13 mouse cellular contexts compared by ENCODE assay signal in the genomic region with DNA sequence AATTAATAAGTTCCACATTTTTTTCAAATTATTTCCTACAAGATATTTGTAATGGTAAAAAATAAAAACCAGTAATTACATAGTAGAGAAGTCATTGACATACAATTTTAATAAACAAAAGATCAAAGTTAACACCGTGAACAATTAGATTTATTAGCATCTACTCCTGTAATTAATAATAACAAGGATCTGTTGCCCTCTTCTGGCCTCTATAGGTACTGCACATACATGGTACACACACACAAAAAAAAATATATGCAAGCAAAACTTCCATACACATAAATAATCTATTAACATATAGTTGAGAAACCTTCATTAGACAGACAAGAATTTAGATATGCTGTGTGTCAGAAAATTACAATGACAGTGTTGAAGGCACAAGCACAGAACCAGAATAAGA. TPM values are rescaled to one million over a fixed set of nuclear protein-coding genes. Genes with fewer than 3 reads are reported as not detected.
DNase-seq lines count a peak whose midpoint lies in the region; ATAC-seq and TF ChIP-seq lines count a peak whose summit lies in the region.
"Had no signal": no experiment of that assay in that cellular context is flagged by ENCODE, and none has a peak within 500 bp of the region (broad histone marks: within the 10 kb centered on the region; RNA-seq: fewer than 3 reads in every experiment).

No protein-coding gene starts in this region.

- no peak for TF ChIP-seq EP300 in CH12.LX (IDR thresholded peaks at IDR 0.05; ENCODE audit: low read length)

- peaks cover 21% of the 10 kb centered on the region for H3K36me3 ChIP-seq in forebrain, embryonic 14.5 days (ENCODE audit: control insufficient read depth, insufficient read depth, low read length)
- peaks cover 43% of the 10 kb centered on the region for H3K36me3 ChIP-seq in forebrain, embryonic 15.5 days
- peaks cover 11% of the 10 kb centered on the region for H3K36me3 ChIP-seq in liver, adult 2 months (ENCODE audit: control insufficient read depth, insufficient read depth, low read length)
- H3K36me3 ChIP-seq in liver, embryonic 12.5 days = no peaks in the 10 kb centered on the region
- peaks cover 0 to 3% of the 10 kb centered on the region in 2 experiments for H3K36me3 ChIP-seq in CH12.LX (replicated peaks in 1 of 2; ENCODE audit: control insufficient read depth in 1 of 2, insufficient read depth in 1 of 2, low read length in 1 of 2)
- H3K36me3 ChIP-seq: intestine, embryonic 15.5 days; limb, embryonic 12.5 days had no signal

- H3K27me3 ChIP-seq in forebrain, embryonic 14.5 days (replicated peaks; ENCODE audit: control insufficient read depth, insufficient read depth, low read length) = no peaks in the 10 kb centered on the region
- H3K27me3 ChIP-seq in forebrain, embryonic 15.5 days = no peaks in the 10 kb centered on the region
- no peaks in the 10 kb centered on the region for H3K27me3 ChIP-seq in liver, adult 2 months (ENCODE audit: control insufficient read depth, insufficient read depth, low read length)
- H3K27me3 ChIP-seq in liver, embryonic 12.5 days (replicated peaks) = no peaks in the 10 kb centered on the region
- no peaks in the 10 kb centered on the region for H3K27me3 ChIP-seq in CH12.LX (replicated peaks)
- H3K27me3 ChIP-seq: intestine, embryonic 15.5 days; limb, embryonic 12.5 days had no signal

- H3K9ac ChIP-seq in forebrain, embryonic 14.5 days (ENCODE audit: low read length) = no peak overlapping the region
- H3K9ac ChIP-seq in forebrain, embryonic 15.5 days (replicated peaks) = no peak overlapping the region
- no peak overlapping the region for H3K9ac ChIP-seq in liver, adult 2 months (ENCODE audit: low read depth, low read length)
- no peak overlapping the region for H3K9ac ChIP-seq in liver, embryonic 12.5 days
- H3K9ac ChIP-seq in CH12.LX (ENCODE audit: insufficient read depth, low read depth) = no peak overlapping the region
- H3K9ac ChIP-seq: intestine, embryonic 15.5 days; limb, embryonic 12.5 days had no signal

- H3K4me3 ChIP-seq in forebrain, embryonic 14.5 days (ENCODE audit: low read depth, low read length) = no peak overlapping the region
- no peak overlapping the region for H3K4me3 ChIP-seq in forebrain, embryonic 15.5 days
- H3K4me3 ChIP-seq in liver, adult 2 months (ENCODE audit: insufficient read depth, low read depth, low read length) = no peak overlapping the region
- no peak overlapping the region for H3K4me3 ChIP-seq in liver, embryonic 12.5 days
- no peak overlapping the region for H3K4me3 ChIP-seq in CH12.LX (replicated peaks in 1 of 3; ENCODE audit: low read depth in 2 of 3, low read length in 2 of 3, poor library complexity in 1 of 3)
- H3K4me3 ChIP-seq: erythroblast, embryonic 14.5 days; intestine, embryonic 15.5 days; limb, embryonic 12.5 days had no signal

- in situ Hi-C loops in CH12.LX (cut with MboI; ENCODE audit: low pct_ligation_motif_present, low pct_unique_long_range_greater_than_20kb, low sequenced_read_pairs) = no loop called here

- no peaks in the 10 kb centered on the region for H3K79me2 ChIP-seq in liver, adult 2 months (ENCODE audit: control insufficient read depth, insufficient read depth, low read length)
- H3K79me2 ChIP-seq in CH12.LX (replicated peaks; ENCODE audit: control insufficient read depth, extremely low read depth, insufficient read depth, poor library complexity, severe bottlenecking) = no peaks in the 10 kb centered on the region

- no peak for ATAC-seq in forebrain, embryonic 14.5 days
- no peak for ATAC-seq in forebrain, embryonic 15.5 days (replicated peaks)
- ATAC-seq in liver, embryonic 12.5 days = no peak
- ATAC-seq: intestine, embryonic 15.5 days; midbrain, embryonic 16.5 days had no signal

- no peaks in the 10 kb centered on the region for H3K9me3 ChIP-seq in forebrain, embryonic 14.5 days (replicated peaks; ENCODE audit: control insufficient read depth, low read length)
- H3K9me3 ChIP-seq in forebrain, embryonic 15.5 days = no peaks in the 10 kb centered on the region
- H3K9me3 ChIP-seq in liver, embryonic 12.5 days (replicated peaks) = no peaks in the 10 kb centered on the region
- H3K9me3 ChIP-seq in CH12.LX (replicated peaks; ENCODE audit: low read length) = peaks cover 2% of the 10 kb centered on the region
- H3K9me3 ChIP-seq: intestine, embryonic 15.5 days had no signal

- no peak for TF ChIP-seq POLR2A in liver, adult 2 months (IDR thresholded peaks at IDR 0.05; ENCODE audit: extremely low read depth, insufficient read depth, low read length)
- no peak for TF ChIP-seq POLR2A in CH12.LX (IDR thresholded peaks at IDR 0.05; ENCODE audit: low read depth, low read length)

- H3K4me2 ChIP-seq in forebrain, embryonic 14.5 days (ENCODE audit: low read length) = no peak overlapping the region
- no peak overlapping the region for H3K4me2 ChIP-seq in forebrain, embryonic 15.5 days (replicated peaks)
- H3K4me2 ChIP-seq in liver, embryonic 12.5 days = no peak overlapping the region
- H3K4me2 ChIP-seq in CH12.LX (ENCODE audit: insufficient read depth, low read depth, poor library complexity, severe bottlenecking) = no peak overlapping the region
- H3K4me2 ChIP-seq: intestine, embryonic 15.5 days; limb, embryonic 12.5 days had no signal

- dilution Hi-C loops in CH12.LX (cut with MboI; ENCODE audit: extremely low pct_ligation_motif_present, extremely low pct_unique_long_range_greater_than_20kb, low sequenced_read_pairs) = no loop called here

- H3K4me1 ChIP-seq in forebrain, embryonic 14.5 days (ENCODE audit: control insufficient read depth, insufficient read depth, low read length) = no peaks in the 10 kb centered on the region
- no peaks in the 10 kb centered on the region for H3K4me1 ChIP-seq in forebrain, embryonic 15.5 days
- H3K4me1 ChIP-seq in liver, adult 2 months (ENCODE audit: control insufficient read depth, insufficient read depth, low read length) = no peaks in the 10 kb centered on the region
- H3K4me1 ChIP-seq in liver, embryonic 12.5 days = no peaks in the 10 kb centered on the region
- H3K4me1 ChIP-seq in CH12.LX (ENCODE audit: control insufficient read depth in 1 of 2, insufficient read depth in 2 of 2) = no peaks in the 10 kb centered on the region
- H3K4me1 ChIP-seq: intestine, embryonic 15.5 days; limb, embryonic 12.5 days had no signal

- WGBS in forebrain, embryonic 14.5 days = 96% methylated on average over 1 of the region's 1 CpGs
- 90% methylated on average over 1 of the region's 1 CpGs for WGBS in forebrain, embryonic 15.5 days
- 95% methylated on average over 1 of the region's 1 CpGs for WGBS in liver, adult 2 months
- WGBS in liver, embryonic 12.5 days (ENCODE audit: insufficient replicate concordance) = 64% methylated on average over 1 of the region's 1 CpGs

- peak; percentile 13 for DNase-seq in forebrain, embryonic 14.5 days (ENCODE audit: low spot score)
- peak; percentile 9 for DNase-seq in liver, adult 2 months (ENCODE audit: extremely low read depth, low read depth, low spot score)
- peak; percentile 21 for DNase-seq in CH12.LX (ENCODE audit: extremely low read depth)
- peak; percentile 68 for DNase-seq in induced T-regulatory cell, adult 2 months (ENCODE audit: low read depth)
- DNase-seq in heart, adult 11 months = no peak
- DNase-seq in natural killer cell, adult 2 months (ENCODE audit: low spot score in 2 of 2) = no peak
- DNase-seq: cerebellum, adult 11 months had no signal

- peak; percentile 20 for TF ChIP-seq RAD21 in CH12.LX (IDR thresholded peaks at IDR 0.05; ENCODE audit: low read depth, low read length)

- TF ChIP-seq CTCF in liver, adult 2 months (IDR thresholded peaks at IDR 0.05; ENCODE audit: low read depth, low read length) = no peak
- TF ChIP-seq CTCF in CH12.LX (conservative IDR thresholded peaks at IDR 0.05 in 1 of 2, IDR thresholded peaks at IDR 0.05 in 1 of 2; ENCODE audit: low read depth in 2 of 2, low read length in 2 of 2) = peak in 1 of 2 experiments; percentile 39; a peak in 2 of 4 replicates

- H3K27ac ChIP-seq in forebrain, embryonic 14.5 days (ENCODE audit: low read depth, low read length) = no peak overlapping the region
- no peak overlapping the region for H3K27ac ChIP-seq in forebrain, embryonic 15.5 days (replicated peaks)
- no peak overlapping the region for H3K27ac ChIP-seq in liver, adult 2 months (replicated peaks; ENCODE audit: insufficient read depth, low read depth, low read length)
- no peak overlapping the region for H3K27ac ChIP-seq in liver, embryonic 12.5 days
- H3K27ac ChIP-seq in CH12.LX (ENCODE audit: insufficient read depth, low read depth) = no peak overlapping the region
- H3K27ac ChIP-seq: intestine, embryonic 15.5 days; limb, embryonic 12.5 days had no signal

TF ChIP-seq in CH12.LX, 34 proteins besides CTCF, POLR2A, EP300 and RAD21:
- no peak for TF ChIP-seq ETS1 (conservative IDR thresholded peaks at IDR 0.05; ENCODE audit: low read depth, low read length)
- TF ChIP-seq BHLHE40 (IDR thresholded peaks at IDR 0.05; ENCODE audit: low read depth, low read length) = no peak
- no peak for TF ChIP-seq E2F4 (IDR thresholded peaks at IDR 0.05; ENCODE audit: insufficient replicate concordance, low read depth, low read length)
- TF ChIP-seq IRF4 (IDR thresholded peaks at IDR 0.05; ENCODE audit: low read depth, low read length) = no peak
- TF ChIP-seq MXI1 (IDR thresholded peaks at IDR 0.05; ENCODE audit: low read depth, low read length) = no peak
- no peak for TF ChIP-seq SMC3 (IDR thresholded peaks at IDR 0.05; ENCODE audit: low read depth, low read length)
- TF ChIP-seq ZKSCAN1 (IDR thresholded peaks at IDR 0.05; ENCODE audit: borderline replicate concordance, low read depth, low read length) = no peak
- TF ChIP-seq RCOR1 (conservative IDR thresholded peaks at IDR 0.05; ENCODE audit: low read depth, low read length) = no peak
- TF ChIP-seq ZNF384 (IDR thresholded peaks at IDR 0.05; ENCODE audit: low read depth, low read length) = no peak
- no peak for TF ChIP-seq ELF1 (IDR thresholded peaks at IDR 0.05; ENCODE audit: low read depth, low read length)
- TF ChIP-seq UBTF (IDR thresholded peaks at IDR 0.05; ENCODE audit: low read depth, low read length) = no peak
- TF ChIP-seq HCFC1 (IDR thresholded peaks at IDR 0.05; ENCODE audit: low read depth, low read length) = no peak
- TF ChIP-seq JUN (IDR thresholded peaks at IDR 0.05; ENCODE audit: insufficient read depth, low read depth, low read length) = no peak
TF ChIP-seq in CH12.LX: peak in this region for 0.

RNA-seq across cellular contexts. Expression of gene Pgap1, which starts 43.6 kb away (rescaled TPM):
- 33.3 and 48.9 TPM in 2 replicates for polyA plus RNA-seq in forebrain, embryonic 14.5 days (2014; fragmentation: Nextera tagmentation; extraction: Ambion mirVana)
- 28.1 and 30.4 TPM in 2 replicates for polyA plus RNA-seq in forebrain, embryonic 15.5 days (2015; fragmentation: Nextera tagmentation; extraction: Ambion mirVana)
- total RNA-seq in liver, adult 2 months (2014; rRNA removed) = 11.7 and 15.0 TPM in 2 replicates
- 1.5 and 1.6 TPM in 2 replicates for polyA plus RNA-seq in liver, adult 2 months (2012; rRNA removed)
- polyA plus RNA-seq in liver, embryonic 12.5 days (2016; fragmentation: Nextera tagmentation; extraction: Ambion mirVana) = 1.3 and 1.7 TPM in 2 replicates
- total RNA-seq in CH12.LX (2012; rRNA removed) (3.2 and 6.3 TPM in 2 replicates), CH12.LX (2014; rRNA removed) (3.4 and 4.0 TPM in 2 replicates)
- 2.2 and 2.3 TPM in 2 replicates for polyA plus RNA-seq in CH12.LX (2012; ENCODE audit: insufficient read length, low read depth)
- polyA plus RNA-seq: erythroblast, embryonic 14.5 days had no signal

Comparison
In these comparisons a context has a peak if more than half of its experiments do, and no peak if none do; other contexts are left out.
1. DNase-seq: peak in forebrain, embryonic 14.5 days (single experiment), liver, adult 2 months (single experiment), CH12.LX (single experiment) and induced T-regulatory cell, adult 2 months (single experiment); none in heart, adult 11 months (single experiment) and natural killer cell, adult 2 months (0 of 2).